Mouse (Mus musculus) bone marrow, adult 2 months (tissue): ENCODE measurements around the gene Rrbp1. TPM values are rescaled to one million over a fixed set of nuclear protein-coding genes. Genes with fewer than 3 reads are reported as not detected.

Experiments
- H3K27ac ChIP-seq: fragments of 200-500 bp; 2 replicates; pipeline ENCODE4 v1.5.1; 2012; ENCODE audit warnings: low read depth, mild to moderate bottlenecking, control low read depth, inconsistent platforms, low read length; ENCODE audit not compliant: control insufficient read depth, poor library complexity, insufficient read depth
- H3K4me1 ChIP-seq: fragments of 200-500 bp; 2 replicates; pipeline ENCODE4 v1.6.1; 2011; ENCODE audit warnings: low read length; ENCODE audit not compliant: control insufficient read depth, insufficient read depth
- H3K4me3 ChIP-seq: fragments of 200-500 bp; replicated peaks from 2 replicates; pipeline ENCODE3; 2011; ENCODE audit warnings: mild to moderate bottlenecking, low read depth, low read length, control low read depth; ENCODE audit not compliant: control insufficient read depth
- CTCF ChIP-seq: fragments of 200-500 bp; IDR thresholded peaks from 2 replicates; pipeline ENCODE4 v1.5.1; 2011; ENCODE audit warnings: low read length, control low read depth; ENCODE audit not compliant: control insufficient read depth, insufficient read depth
- POLR2A ChIP-seq: fragments of 200-500 bp; IDR thresholded peaks from 2 replicates; pipeline ENCODE4 v1.6.1; 2011; ENCODE audit warnings: low read depth, mild to moderate bottlenecking, control low read depth, low read length, borderline replicate concordance; ENCODE audit not compliant: control insufficient read depth
- WGBS: fragments of 180-500 bp; shearing (Covaris S2); methylation state at CpG from one replicate; pipeline ENCODE4 v1.1.7; 2018; 5-methylcytosine and 5-hydroxymethylcytosine counted together
- polyA plus RNA-seq: library from polyadenylated mRNA; stranded (reverse); fragments of >200 nt; gene quantifications from 2 replicates; pipeline ENCODE4 v1.2.4, GENCODE M21; 2011; ENCODE audit warnings: low replicate concordance; ENCODE audit not compliant: missing spikeins, insufficient read depth, insufficient read length

Gene Rrbp1
- polyA plus RNA-seq, 1 experiment = 155 TPM

GRCm38 (mm10) chr2:143962192-143962591 is 48.9 kb downstream of the Rrbp1 start:
- Histone ChIP-seq H3K4me3 (no peak overlapping the region), H3K4me1 (peaks cover 2% of the 10 kb centered on the region), H3K27ac (peak overlapping the region; percentile 36; the same call in 1 of the 2 replicates)
- TF ChIP-seq POLR2A = no peak
- 52% methylated on average over 5 of the region's 5 CpGs for WGBS

DNA sequence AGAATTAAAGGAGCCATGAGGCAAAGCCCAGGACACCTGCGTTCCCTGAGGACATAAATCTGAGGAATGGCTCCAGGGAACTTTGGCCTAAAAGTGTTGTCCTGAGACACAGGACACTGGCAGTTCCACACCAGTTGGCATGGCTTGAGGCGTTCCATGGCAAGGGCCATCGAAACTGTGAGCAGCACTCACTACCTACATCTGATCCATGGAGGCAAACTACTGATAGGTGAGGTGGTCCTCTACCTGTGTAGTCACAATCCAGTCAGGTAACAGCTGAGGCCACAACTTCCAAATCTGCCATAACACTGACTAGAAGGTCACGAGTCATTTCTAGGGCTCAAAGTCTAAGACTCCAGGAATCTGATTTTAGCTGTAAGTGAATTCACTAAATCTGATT is 55.3 kb downstream of the Rrbp1 start:
- 84% methylated on average over 4 of the region's 4 CpGs for WGBS
- H3K4me3 ChIP-seq = no peak overlapping the region

DNA sequence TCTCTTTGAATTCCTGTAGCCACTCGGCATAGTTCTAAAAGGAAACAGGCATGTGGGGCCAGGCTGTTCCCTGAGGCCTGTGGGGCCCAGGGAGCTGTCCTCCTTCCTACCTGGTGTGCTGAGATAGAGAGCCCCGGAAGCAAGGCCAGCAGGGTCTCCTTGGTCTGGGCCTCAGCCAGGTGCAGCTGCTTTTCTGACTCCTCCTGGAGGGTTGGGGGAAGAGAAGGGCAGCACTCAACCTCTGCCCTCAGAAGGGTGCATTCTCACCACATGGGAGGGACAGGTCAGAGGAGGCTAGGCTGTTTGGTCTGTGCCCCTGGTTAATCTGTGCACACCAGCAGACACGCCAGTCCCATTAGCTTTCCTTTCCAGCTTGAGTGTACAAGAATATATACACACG is 56.1 kb downstream of the Rrbp1 start:
- no peaks in the 10 kb centered on the region for H3K4me1 ChIP-seq
- no peak overlapping the region for H3K4me3 ChIP-seq
- no peak overlapping the region for H3K27ac ChIP-seq
- TF ChIP-seq CTCF (no peak), POLR2A (no peak)
- WGBS = 85% methylated on average over 4 of the region's 4 CpGs

More for the DNA sequence above, 55.3 kb downstream of the Rrbp1 start:
- Histone ChIP-seq H3K27ac (no peak overlapping the region), H3K4me1 (no peaks in the 10 kb centered on the region)
- TF ChIP-seq CTCF (no peak), POLR2A (no peak)

GRCm38 (mm10) chr2:143953944-143954343 is 57.1 kb downstream of the Rrbp1 start:
- Histone ChIP-seq H3K4me1 (no peaks in the 10 kb centered on the region), H3K4me3 (no peak overlapping the region), H3K27ac (no peak overlapping the region)
- no peak for TF ChIP-seq POLR2A
- no peak for TF ChIP-seq CTCF
- 87% methylated on average over 4 of the region's 4 CpGs for WGBS

DNA sequence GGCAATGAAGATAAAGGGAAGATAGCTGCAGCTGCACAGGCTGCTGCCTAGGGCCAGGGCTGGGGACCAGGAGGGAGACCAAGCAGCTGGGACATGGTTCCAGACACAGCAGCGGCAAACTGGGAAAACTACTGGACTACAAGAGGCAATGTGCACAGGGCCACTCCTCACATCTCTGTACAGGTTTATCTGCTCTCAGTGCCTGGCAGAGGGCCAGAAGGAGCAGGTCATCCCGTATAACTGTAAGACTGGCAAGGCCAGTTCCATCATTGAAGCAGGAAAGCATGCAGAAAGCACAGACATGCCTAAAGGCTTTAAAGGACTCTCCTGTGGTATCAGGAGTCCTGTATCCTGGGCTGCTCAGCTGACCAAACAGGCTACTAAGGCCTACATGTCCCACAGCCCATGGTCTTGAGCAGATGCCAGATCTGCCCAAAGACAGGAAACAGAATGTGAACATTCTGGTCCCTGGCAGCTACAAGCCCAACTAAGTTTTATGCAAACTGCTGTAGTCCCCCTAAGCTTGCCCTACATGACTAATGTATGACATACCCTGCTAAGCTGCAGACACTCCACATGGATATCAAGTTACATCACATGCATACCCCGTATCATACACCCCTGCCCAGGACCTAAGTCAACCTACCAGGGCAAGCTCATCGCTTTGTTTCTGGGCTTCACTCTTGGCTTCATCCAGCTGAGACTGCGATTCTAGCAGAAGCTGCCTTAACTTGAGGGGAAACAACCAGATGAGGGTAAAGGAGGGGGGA is 59.3 kb downstream of the Rrbp1 start:
- no peaks in the 10 kb centered on the region for H3K4me1 ChIP-seq
- H3K27ac ChIP-seq = no peak overlapping the region
- no peak overlapping the region for H3K4me3 ChIP-seq
- 81% methylated on average over 5 of the region's 5 CpGs for WGBS
- TF ChIP-seq POLR2A (no peak), CTCF (no peak)

DNA sequence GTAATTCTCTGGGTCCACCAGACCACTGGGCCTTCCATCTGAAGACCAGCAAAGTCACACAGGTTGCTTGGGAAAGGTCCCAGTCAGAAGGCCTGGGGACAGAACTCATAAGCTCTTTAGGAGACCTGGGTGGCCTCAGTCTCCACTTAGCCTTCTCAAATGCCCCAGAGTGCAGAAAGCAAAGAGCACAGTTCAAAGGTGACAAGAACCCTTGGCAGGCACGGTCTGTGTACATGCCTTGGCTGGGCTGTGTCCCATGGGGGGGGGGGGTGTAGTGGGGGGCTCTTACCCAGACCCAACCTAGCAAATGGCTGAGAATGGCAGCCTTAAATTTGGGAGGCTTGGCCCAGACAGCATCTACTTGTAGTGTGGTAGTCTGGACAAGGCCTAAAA is 60.0 kb downstream of the Rrbp1 start:
- H3K27ac ChIP-seq = no peak overlapping the region
- WGBS = 86% methylated on average over 1 of the region's 1 CpGs
- no peak overlapping the region for H3K4me3 ChIP-seq
- H3K4me1 ChIP-seq = no peaks in the 10 kb centered on the region
- TF ChIP-seq POLR2A (no peak), CTCF (no peak)

- Histone ChIP-seq H3K4me3 (no peak overlapping the region), H3K27ac (no peak overlapping the region), H3K4me1 (no peaks in the 10 kb centered on the region)
- TF ChIP-seq POLR2A (no peak), CTCF (no peak)
- 84% methylated on average over 5 of the region's 5 CpGs for WGBS
Observed at GRCm38 (mm10) chr2:143950290-143951027, 60.6 kb downstream of the Rrbp1 start.

DNA sequence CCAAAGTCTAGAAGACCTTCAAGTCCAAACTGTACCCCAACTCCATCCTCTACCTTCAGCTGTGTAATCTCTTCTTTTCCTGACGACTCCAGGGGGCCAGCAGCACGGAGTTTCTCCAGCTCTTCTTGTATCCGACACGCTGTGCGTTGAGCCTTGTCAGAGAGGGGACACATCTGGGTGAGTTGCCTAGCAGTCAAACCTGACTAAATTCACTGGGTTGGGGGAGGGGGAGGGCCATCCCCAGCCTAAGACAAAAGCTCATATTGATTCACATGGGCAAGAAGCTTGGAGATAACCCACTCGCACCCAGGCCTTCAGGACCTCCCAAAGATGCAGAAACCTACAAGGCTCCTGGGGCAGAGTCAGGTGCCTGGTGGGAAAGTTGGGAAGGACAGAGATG is 61.8 kb downstream of the Rrbp1 start:
- H3K27ac ChIP-seq = no peak overlapping the region
- WGBS = 88% methylated on average over 6 of the region's 6 CpGs
- no peak for TF ChIP-seq POLR2A
- no peaks in the 10 kb centered on the region for H3K4me1 ChIP-seq
- H3K4me3 ChIP-seq = no peak overlapping the region
